In the genomic region with DNA sequence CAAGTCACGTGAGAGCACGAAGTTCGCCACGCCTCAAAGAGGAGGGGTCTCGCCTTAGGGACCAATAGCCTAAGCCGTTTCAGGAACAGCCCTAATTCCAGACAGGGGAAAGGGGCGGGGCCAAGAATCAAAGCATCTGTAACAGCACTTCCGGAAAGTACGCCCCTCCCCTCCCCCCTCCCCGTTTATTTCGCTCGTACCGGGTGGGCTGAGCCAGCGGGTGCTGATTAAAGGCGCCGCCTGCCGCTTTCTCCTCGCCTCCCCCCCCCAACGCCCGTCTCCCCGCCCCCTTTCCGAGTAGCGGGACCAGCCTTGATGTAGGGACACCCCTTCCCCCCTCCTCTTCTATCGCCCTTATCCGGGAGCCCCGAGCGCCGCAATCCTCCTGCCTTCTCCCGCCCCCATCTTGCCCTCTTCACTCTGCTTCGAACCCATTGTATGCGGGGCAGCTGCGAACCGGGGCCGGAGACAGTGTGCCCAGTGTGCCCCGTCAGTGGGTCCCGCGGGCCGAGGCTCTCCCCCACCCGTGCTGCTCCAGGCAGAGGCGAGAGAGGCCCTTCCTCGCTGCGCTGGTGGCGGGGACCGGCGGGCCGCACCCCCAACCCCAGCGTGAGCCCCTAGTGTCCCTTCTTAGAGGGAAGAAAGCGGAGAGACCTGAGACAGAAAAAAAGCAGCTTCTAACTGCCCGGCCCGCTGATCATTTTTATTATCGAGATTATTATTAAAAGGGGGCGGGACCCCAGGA, we compare ENCODE assay signal across 8 mouse cellular contexts. TPM values are rescaled to one million over a fixed set of nuclear protein-coding genes. Genes with fewer than 3 reads are reported as not detected.
DNase-seq lines count a peak whose midpoint lies in the region; ATAC-seq lines count a peak whose summit lies in the region.

No protein-coding gene starts in this region.

- H3K27me3 ChIP-seq in forebrain, embryonic 14.5 days (replicated peaks; ENCODE audit: control insufficient read depth, insufficient read depth, low read length) = no peaks in the 10 kb centered on the region
- no peaks in the 10 kb centered on the region for H3K27me3 ChIP-seq in neural tube, embryonic 15.5 days (replicated peaks)

- no peaks in the 10 kb centered on the region for H3K9me3 ChIP-seq in forebrain, embryonic 14.5 days (replicated peaks; ENCODE audit: control insufficient read depth, low read length)
- H3K9me3 ChIP-seq in neural tube, embryonic 15.5 days (replicated peaks) = no peaks in the 10 kb centered on the region

- 0% methylated on average over 45 of the region's 52 CpGs for WGBS in forebrain, embryonic 14.5 days
- under 1% methylated on average over 43 of the region's 52 CpGs for WGBS in neural tube, embryonic 15.5 days

- ATAC-seq in forebrain, embryonic 14.5 days = peak; percentile 87
- peak; percentile 90 for ATAC-seq in neural tube, embryonic 15.5 days (ENCODE audit: low FRiP score)

- peak; percentile 100 for DNase-seq in ES-CJ7 (ENCODE audit: low read depth, low spot score)
- peak; percentile 95 for DNase-seq in cerebellum, adult 11 months
- DNase-seq in forebrain, embryonic 14.5 days (ENCODE audit: low spot score) = peak; percentile 100
- peak; percentile 94 to 96 for DNase-seq in heart, postnatal 14 days
- DNase-seq in layer of hippocampus, adult 11-12 months (ENCODE audit: low spot score) = peak; percentile 99
- peak; percentile 99 for DNase-seq in lung, adult 18-20 months
- peak; percentile 96 for DNase-seq in testis, postnatal 14 days (ENCODE audit: low spot score)

- H3K27ac ChIP-seq in forebrain, embryonic 14.5 days (ENCODE audit: low read depth, low read length) = peak overlapping the region; percentile 100
- H3K27ac ChIP-seq in neural tube, embryonic 15.5 days (replicated peaks) = peak overlapping the region; percentile 100

- H3K9ac ChIP-seq in forebrain, embryonic 14.5 days (ENCODE audit: low read length) = peak overlapping the region; percentile 98
- peak overlapping the region; percentile 96 for H3K9ac ChIP-seq in neural tube, embryonic 15.5 days (replicated peaks)

- H3K4me3 ChIP-seq in forebrain, embryonic 14.5 days (ENCODE audit: low read depth, low read length) = peak overlapping the region; percentile 96
- H3K4me3 ChIP-seq in neural tube, embryonic 15.5 days (replicated peaks) = peak overlapping the region; percentile 80

- peak overlapping the region; percentile 96 for H3K4me2 ChIP-seq in forebrain, embryonic 14.5 days (ENCODE audit: low read length)
- H3K4me2 ChIP-seq in neural tube, embryonic 15.5 days = peak overlapping the region; percentile 96

- H3K36me3 ChIP-seq in forebrain, embryonic 14.5 days (ENCODE audit: control insufficient read depth, insufficient read depth, low read length) = peaks cover 3% of the 10 kb centered on the region; the same call in 1 of the 2 replicates
- no peaks in the 10 kb centered on the region for H3K36me3 ChIP-seq in neural tube, embryonic 15.5 days

- intact Hi-C loops in heart, postnatal 14 days (cut with DNase I) = loop anchor here (2.0 to 5.0 kb wide), 2 partner anchors 15 to 103 kb away; partner anchors contain the start of genes Actr1a and Sufu

- peaks cover 9% of the 10 kb centered on the region for H3K4me1 ChIP-seq in forebrain, embryonic 14.5 days (ENCODE audit: control insufficient read depth, insufficient read depth, low read length)
- peaks cover 24% of the 10 kb centered on the region for H3K4me1 ChIP-seq in neural tube, embryonic 15.5 days

RNA-seq across cellular contexts. Expression of gene Trim8, which starts 1.5 kb away (rescaled TPM):
- 23.0 and 24.8 TPM in 2 replicates for polyA plus RNA-seq in forebrain, embryonic 14.5 days (2014; fragmentation: Nextera tagmentation; extraction: Ambion mirVana)
- total RNA-seq in heart, postnatal 14 days (2021) = 10 to 100 TPM; 47.6 to 50.0 TPM
- 23.5 and 25.5 TPM in 2 replicates for polyA plus RNA-seq in neural tube, embryonic 15.5 days (2015; fragmentation: Nextera tagmentation; extraction: Ambion mirVana)

Comparison
In these comparisons a context has a peak if more than half of its experiments do, and no peak if none do; other contexts are left out.
1. Peak in every context shown above with its lines: DNase-seq, ATAC-seq, H3K4me3 ChIP-seq and H3K27ac ChIP-seq.